Mouse (Mus musculus): ENCODE results near the gene Phf23. TPM values are rescaled to one million over a fixed set of nuclear protein-coding genes. Genes with fewer than 3 reads are reported as not detected.

The Phf23 gene
- polyA plus RNA-seq, 1 experiment, result 21.2 TPM

GRCm38 (mm10) chr11:69983377-69983776 lies 12.2 kb upstream of the Phf23 start:
- Histone ChIP-seq H3K27me3 (ENCODE audit: control insufficient read depth, insufficient read depth, low read length) (no peaks in the 10 kb centered on the region), H3K4me3 (ENCODE audit: control insufficient read depth, low read depth, low read length) (no peak overlapping the region), H3K27ac (ENCODE audit: control insufficient read depth, insufficient read depth, low read depth, low read length) (no peak overlapping the region), H3K36me3 (ENCODE audit: control insufficient read depth, insufficient read depth, low read length) (peaks cover 3% of the 10 kb centered on the region), H3K4me1 (ENCODE audit: control insufficient read depth, insufficient read depth, low read length) (peaks cover 7% of the 10 kb centered on the region)
- TF ChIP-seq POLR2A (IDR thresholded peaks at IDR 0.05; ENCODE audit: control insufficient read depth, low read depth, low read length) (no peak), CTCF (IDR thresholded peaks at IDR 0.05; ENCODE audit: control insufficient read depth, insufficient read depth, insufficient replicate concordance, low read depth, low read length) (no peak)

- H3K4me1 ChIP-seq (ENCODE audit: control insufficient read depth, insufficient read depth, low read length), result peaks cover 7% of the 10 kb centered on the region
- peaks cover 5% of the 10 kb centered on the region for H3K36me3 ChIP-seq (ENCODE audit: control insufficient read depth, insufficient read depth, low read length)
- TF ChIP-seq POLR2A (IDR thresholded peaks at IDR 0.05; ENCODE audit: control insufficient read depth, low read depth, low read length) (no peak), CTCF (IDR thresholded peaks at IDR 0.05; ENCODE audit: control insufficient read depth, insufficient read depth, insufficient replicate concordance, low read depth, low read length) (no peak)
- no peak overlapping the region for H3K4me3 ChIP-seq (ENCODE audit: control insufficient read depth, low read depth, low read length)
- no peak overlapping the region for H3K27ac ChIP-seq (ENCODE audit: control insufficient read depth, insufficient read depth, low read depth, low read length)
- no peaks in the 10 kb centered on the region for H3K27me3 ChIP-seq (ENCODE audit: control insufficient read depth, insufficient read depth, low read length)
Observed at GRCm38 (mm10) chr11:69984431-69984830, 11.1 kb upstream of the Phf23 start.

GRCm38 (mm10) chr11:69989949-69990348 lies 5.6 kb upstream of the Phf23 start:
- TF ChIP-seq CTCF (IDR thresholded peaks at IDR 0.05; ENCODE audit: control insufficient read depth, insufficient read depth, insufficient replicate concordance, low read depth, low read length) (no peak), POLR2A (IDR thresholded peaks at IDR 0.05; ENCODE audit: control insufficient read depth, low read depth, low read length) (no peak)

GRCm38 (mm10) chr11:69990850-69991691 lies 4.5 kb upstream of the Phf23 start, which contains the start of gene Gabarap:
TSS of gene Gabarap (plus strand) at chr11:69991143.
- H3K27ac ChIP-seq (ENCODE audit: control insufficient read depth, insufficient read depth, low read depth, low read length), result peak within 1 kb of the TSS; percentile 100
- H3K4me1 ChIP-seq (ENCODE audit: control insufficient read depth, insufficient read depth, low read length), result peaks cover 6% of the 10 kb centered on the region
- no peaks in the 10 kb centered on the region for H3K27me3 ChIP-seq (ENCODE audit: control insufficient read depth, insufficient read depth, low read length)
- H3K36me3 ChIP-seq (ENCODE audit: control insufficient read depth, insufficient read depth, low read length), result peaks cover 4% of the 10 kb centered on the region
- TF ChIP-seq CTCF (IDR thresholded peaks at IDR 0.05; ENCODE audit: control insufficient read depth, insufficient read depth, insufficient replicate concordance, low read depth, low read length) (no peak), POLR2A (IDR thresholded peaks at IDR 0.05; ENCODE audit: control insufficient read depth, low read depth, low read length) (peak; percentile 85)
- peak within 1 kb of the TSS; percentile 93 for H3K4me3 ChIP-seq (ENCODE audit: control insufficient read depth, low read depth, low read length)

More at GRCm38 (mm10) chr11:69989949-69990348, 5.6 kb upstream of the Phf23 start:
- H3K27me3 ChIP-seq (ENCODE audit: control insufficient read depth, insufficient read depth, low read length), result no peaks in the 10 kb centered on the region
- peak overlapping the region; percentile 93 for H3K4me3 ChIP-seq (ENCODE audit: control insufficient read depth, low read depth, low read length)
- peaks cover 6% of the 10 kb centered on the region for H3K4me1 ChIP-seq (ENCODE audit: control insufficient read depth, insufficient read depth, low read length)
- peak overlapping the region; percentile 49; the same call in 1 of the 2 replicates for H3K27ac ChIP-seq (ENCODE audit: control insufficient read depth, insufficient read depth, low read depth, low read length)
- peaks cover 4% of the 10 kb centered on the region for H3K36me3 ChIP-seq (ENCODE audit: control insufficient read depth, insufficient read depth, low read length)

- H3K4me1 ChIP-seq (ENCODE audit: control insufficient read depth, insufficient read depth, low read length), result peaks cover 6% of the 10 kb centered on the region
- H3K4me3 ChIP-seq (ENCODE audit: control insufficient read depth, low read depth, low read length), result peak overlapping the region; percentile 93
- TF ChIP-seq POLR2A (IDR thresholded peaks at IDR 0.05; ENCODE audit: control insufficient read depth, low read depth, low read length) (no peak), CTCF (IDR thresholded peaks at IDR 0.05; ENCODE audit: control insufficient read depth, insufficient read depth, insufficient replicate concordance, low read depth, low read length) (no peak)
- no peaks in the 10 kb centered on the region for H3K27me3 ChIP-seq (ENCODE audit: control insufficient read depth, insufficient read depth, low read length)
- peaks cover 4% of the 10 kb centered on the region for H3K36me3 ChIP-seq (ENCODE audit: control insufficient read depth, insufficient read depth, low read length)
- peak overlapping the region; percentile 96 for H3K27ac ChIP-seq (ENCODE audit: control insufficient read depth, insufficient read depth, low read depth, low read length)
Observed at GRCm38 (mm10) chr11:69991711-69992110, 3.9 kb upstream of the Phf23 start.

GRCm38 (mm10) chr11:69992396-69992795 lies 3.2 kb upstream of the Phf23 start:
- TF ChIP-seq POLR2A (IDR thresholded peaks at IDR 0.05; ENCODE audit: control insufficient read depth, low read depth, low read length) (no peak), CTCF (IDR thresholded peaks at IDR 0.05; ENCODE audit: control insufficient read depth, insufficient read depth, insufficient replicate concordance, low read depth, low read length) (no peak)
- H3K4me3 ChIP-seq (ENCODE audit: control insufficient read depth, low read depth, low read length), result peak overlapping the region; percentile 84
- H3K27ac ChIP-seq (ENCODE audit: control insufficient read depth, insufficient read depth, low read depth, low read length), result peak overlapping the region; percentile 45
- H3K27me3 ChIP-seq (ENCODE audit: control insufficient read depth, insufficient read depth, low read length), result no peaks in the 10 kb centered on the region
- peaks cover 7% of the 10 kb centered on the region for H3K4me1 ChIP-seq (ENCODE audit: control insufficient read depth, insufficient read depth, low read length)
- peaks cover 4% of the 10 kb centered on the region for H3K36me3 ChIP-seq (ENCODE audit: control insufficient read depth, insufficient read depth, low read length)

GRCm38 (mm10) chr11:69992932-69993331 lies 2.6 kb upstream of the Phf23 start:
- Histone ChIP-seq H3K36me3 (ENCODE audit: control insufficient read depth, insufficient read depth, low read length) (peaks cover 4% of the 10 kb centered on the region), H3K4me3 (ENCODE audit: control insufficient read depth, low read depth, low read length) (peak overlapping the region; percentile 84; the same call in 1 of the 2 replicates)

More at GRCm38 (mm10) chr11:69992932-69993331, 2.6 kb upstream of the Phf23 start:
- no peak for TF ChIP-seq POLR2A (IDR thresholded peaks at IDR 0.05; ENCODE audit: control insufficient read depth, low read depth, low read length)
- no peak for TF ChIP-seq CTCF (IDR thresholded peaks at IDR 0.05; ENCODE audit: control insufficient read depth, insufficient read depth, insufficient replicate concordance, low read depth, low read length)
- H3K4me1 ChIP-seq (ENCODE audit: control insufficient read depth, insufficient read depth, low read length), result peaks cover 8% of the 10 kb centered on the region
- no peak overlapping the region for H3K27ac ChIP-seq (ENCODE audit: control insufficient read depth, insufficient read depth, low read depth, low read length)
- H3K27me3 ChIP-seq (ENCODE audit: control insufficient read depth, insufficient read depth, low read length), result no peaks in the 10 kb centered on the region

All from testis, adult 2 months (tissue).